Mouse (Mus musculus) brain, adult 2 months (tissue): ENCODE measurements around the gene Rbm11.

Source experiments
- DNase-seq: peaks from one replicate; pipeline ENCODE4 v3.0.0; 2011; ENCODE audit warnings: low read depth, low spot score

Rbm11 gene

GRCm38 (mm10) chr16:75592671-75593500 is at the start of gene Rbm11:
Rbm11 (plus strand) TSS chr16:75592844.
- DNase-seq: peak; percentile 89

- DNase-seq: no peak
Measured at GRCm38 (mm10) chr16:75545310-75545709, 47.3 kb upstream of the Rbm11 start.

GRCm38 (mm10) chr16:75562910-75563309 is 29.7 kb upstream of the Rbm11 start:
- peak; percentile 51 for DNase-seq

GRCm38 (mm10) chr16:75582279-75582678 is 10.4 kb upstream of the Rbm11 start:
- DNase-seq: no peak

GRCm38 (mm10) chr16:75585961-75586360 is 6.7 kb upstream of the Rbm11 start, which contains the start of gene Lipi:
Lipi (minus strand) TSS chr16:75586061.
- no peak for DNase-seq

- DNase-seq: no peak
Measured at GRCm38 (mm10) chr16:75586466-75586865, 6.2 kb upstream of the Rbm11 start.

- DNase-seq: no peak
Measured at GRCm38 (mm10) chr16:75593501-75594183, 998 bp downstream of the Rbm11 start.

GRCm38 (mm10) chr16:75606415-75606814 is 13.8 kb downstream of the Rbm11 start:
- DNase-seq: no peak

- DNase-seq: no peak
Measured at GRCm38 (mm10) chr16:75612561-75612960, 19.9 kb downstream of the Rbm11 start.

GRCm38 (mm10) chr16:75617651-75618349 is 25.2 kb downstream of the Rbm11 start:
- DNase-seq: peak; percentile 70

GRCm38 (mm10) chr16:75627862-75628261 is 35.2 kb downstream of the Rbm11 start:
- peak; percentile 42 for DNase-seq
